Mouse (Mus musculus) MN1 (cell line): ENCODE measurements at regions not wholly inside any gene's neighbourhood (a gene's known extent, or its start where the extent isn't known, plus 50 kb on each side); places are given as distances from the start of the nearest gene placed in this dataset.

Experiments
- DNase-seq: peaks from one replicate; pipeline ENCODE4 v3.0.0-alpha.2; 2016; ENCODE audit warnings: low spot score

DNA sequence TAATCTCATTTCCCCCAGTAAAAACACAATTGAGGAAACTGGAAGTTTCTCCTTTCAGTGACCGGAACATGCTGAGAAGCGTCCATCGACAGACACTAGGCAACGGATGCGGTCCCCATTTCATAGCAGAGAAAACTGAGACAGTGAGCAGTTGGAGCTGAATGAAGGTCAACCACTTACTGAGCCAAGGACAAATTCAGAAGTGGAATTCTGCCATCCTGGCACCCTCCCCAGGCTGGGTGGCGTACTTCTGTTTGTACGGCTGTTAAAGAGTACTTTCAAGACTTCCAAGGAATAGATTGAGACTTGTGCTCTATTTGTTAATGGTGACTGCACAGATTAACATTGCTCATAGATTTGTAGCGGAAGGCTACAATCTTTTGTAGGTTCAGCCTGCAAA is 54.2 kb upstream of the Bhlhe40 start:
- no peak for DNase-seq

DNA sequence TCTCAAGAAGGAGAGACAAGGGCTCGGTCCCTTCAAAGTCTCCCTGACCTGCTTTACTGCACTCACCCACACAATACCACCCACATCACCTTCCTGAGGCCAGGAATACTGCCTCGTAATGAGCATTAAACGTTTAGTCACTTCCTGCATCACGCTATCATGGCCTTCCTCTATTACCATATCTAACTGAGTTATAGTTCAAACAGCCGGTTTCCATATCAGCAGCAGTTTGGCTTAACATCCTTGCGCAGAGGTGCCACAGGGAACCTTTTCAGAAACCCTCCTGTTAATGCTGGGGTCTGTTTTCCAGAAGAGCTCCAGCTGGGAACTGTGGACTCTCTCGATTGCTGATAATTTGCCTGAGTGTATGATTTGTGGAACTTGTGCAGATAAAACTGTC is 52.1 kb upstream of the Bhlhe40 start:
- peak; percentile 10 for DNase-seq
